Mouse (Mus musculus) monocyte, adult 5-6 weeks (primary cell): ENCODE measurements at regions not wholly inside any gene's neighbourhood (a gene's known extent, or its start where the extent isn't known, plus 50 kb on each side); places are given as distances from the start of the nearest gene placed in this dataset.
A peak's percentile ranks its signal among the peaks of the same experiment; 100 is the strongest.

Experiments
- ATAC-seq: fragments of 153-309, 156-312 bp; replicated peaks from 2 replicates; pipeline ENCODE4 v1.8.0; 2017; ENCODE audit warnings: mild to moderate bottlenecking; ENCODE audit not compliant: low TSS enrichment, insufficient number of reproducible peaks, severe bottlenecking, poor library complexity, low FRiP score

DNA sequence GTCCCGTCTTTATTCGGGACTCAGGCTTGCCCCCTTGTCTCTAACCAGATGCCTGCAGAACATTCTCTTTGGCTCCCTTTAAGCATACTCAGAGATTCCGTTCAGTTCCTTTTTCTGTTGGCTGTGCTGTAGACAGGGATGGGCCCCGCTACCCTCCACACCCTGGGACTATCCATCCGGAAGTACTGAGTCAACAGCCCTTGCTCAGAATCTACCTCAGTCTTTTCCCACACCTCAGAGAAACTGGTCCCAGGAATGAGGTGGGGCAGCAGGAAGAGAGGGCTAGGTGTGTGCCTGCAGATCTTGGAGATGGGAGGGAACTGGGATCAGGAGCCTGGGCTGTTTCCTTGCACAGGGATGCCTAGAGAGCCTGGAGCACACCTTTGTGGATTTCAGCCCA is 186.1 kb upstream of the Rreb1 start:
- no peak for ATAC-seq

DNA sequence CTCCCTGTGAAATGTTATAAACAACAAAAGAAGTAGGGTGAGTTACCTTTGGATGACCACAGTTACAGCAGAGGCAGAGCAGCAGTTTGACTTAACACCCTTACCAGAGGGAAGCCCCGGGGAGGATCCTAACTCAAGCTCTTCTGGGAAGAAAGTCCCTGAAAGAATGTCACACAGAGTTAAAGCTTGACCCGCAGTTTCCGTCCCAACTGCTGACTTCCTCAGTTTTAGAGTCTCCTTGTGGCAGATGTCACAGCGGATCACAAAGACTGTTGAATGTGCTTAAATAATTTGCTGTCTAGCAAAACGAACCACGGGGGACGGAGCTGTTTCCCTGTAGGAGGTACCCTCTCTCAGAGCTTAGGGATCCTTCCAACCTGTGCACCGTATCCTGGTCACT is 183.0 kb upstream of the Rreb1 start:
- ATAC-seq: no peak; the same call in 1 of the 2 replicates

DNA sequence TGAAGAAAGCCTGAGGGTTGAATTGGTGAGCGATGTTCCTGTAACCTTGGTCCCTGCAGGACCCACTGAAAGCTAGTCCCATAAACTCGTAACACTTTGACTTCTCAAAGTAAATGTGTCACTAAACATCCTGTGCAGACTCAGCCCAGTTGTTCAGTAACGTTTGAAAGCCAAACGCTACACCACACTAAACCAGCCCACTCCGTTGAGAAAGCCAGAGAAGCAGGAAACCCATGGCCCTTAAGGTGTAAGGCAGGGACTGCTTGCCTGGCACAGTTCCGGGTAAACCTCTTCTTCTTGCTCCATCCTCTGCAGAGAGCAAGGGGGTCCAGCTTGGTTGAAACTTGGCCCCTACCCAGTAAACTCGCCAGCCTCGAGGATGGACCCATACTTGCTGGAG is 180.6 kb upstream of the Rreb1 start:
- ATAC-seq: no peak

DNA sequence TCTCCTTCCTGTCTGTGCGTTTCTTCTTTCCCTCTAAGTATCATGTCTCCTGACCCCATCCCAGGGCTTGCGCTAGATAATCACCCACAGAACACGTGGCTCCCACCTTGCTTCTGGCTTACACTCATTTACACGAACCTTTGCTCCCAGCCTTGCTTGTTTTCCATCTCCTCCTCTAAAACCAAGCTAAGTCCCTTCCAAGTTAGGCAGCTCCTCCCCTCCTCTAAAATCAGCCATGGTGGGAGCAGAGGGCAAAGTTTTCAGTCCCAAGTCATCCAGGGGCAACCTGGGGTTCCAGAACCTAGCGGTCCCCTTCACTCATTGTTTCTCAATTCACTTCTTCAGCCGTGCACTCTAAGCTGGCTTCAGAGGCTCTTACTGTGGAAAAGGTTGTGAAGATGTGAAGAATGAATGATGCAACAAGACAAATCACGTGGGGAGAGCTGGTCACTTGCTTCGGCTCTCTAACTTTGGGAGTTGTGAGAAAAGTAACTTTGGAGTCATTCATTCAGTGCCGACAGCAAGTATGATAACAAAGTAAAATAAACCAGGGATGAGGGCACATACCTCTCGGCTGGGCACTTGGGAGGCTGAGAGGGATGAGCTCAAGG is 179.9 kb upstream of the Rreb1 start:
- no peak for ATAC-seq

DNA sequence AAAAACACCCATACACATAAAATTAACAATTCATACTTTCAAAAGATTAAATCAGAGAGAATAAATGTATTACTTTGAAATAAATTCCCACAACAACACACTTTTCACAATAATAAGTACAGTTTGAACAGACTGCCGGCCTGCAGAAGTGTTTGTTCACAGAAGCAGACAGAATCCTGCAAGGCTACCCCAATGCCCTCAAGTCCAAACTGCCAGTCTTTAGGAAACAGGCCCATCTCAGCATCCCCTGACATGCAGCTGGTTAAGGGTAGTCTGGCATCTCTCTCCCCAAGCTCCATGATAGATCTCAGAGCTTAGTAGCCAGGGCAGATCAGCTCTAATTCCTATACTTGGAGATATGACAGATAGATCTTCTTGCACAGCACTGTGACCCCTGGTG is 178.5 kb upstream of the Rreb1 start:
- no peak for ATAC-seq

DNA sequence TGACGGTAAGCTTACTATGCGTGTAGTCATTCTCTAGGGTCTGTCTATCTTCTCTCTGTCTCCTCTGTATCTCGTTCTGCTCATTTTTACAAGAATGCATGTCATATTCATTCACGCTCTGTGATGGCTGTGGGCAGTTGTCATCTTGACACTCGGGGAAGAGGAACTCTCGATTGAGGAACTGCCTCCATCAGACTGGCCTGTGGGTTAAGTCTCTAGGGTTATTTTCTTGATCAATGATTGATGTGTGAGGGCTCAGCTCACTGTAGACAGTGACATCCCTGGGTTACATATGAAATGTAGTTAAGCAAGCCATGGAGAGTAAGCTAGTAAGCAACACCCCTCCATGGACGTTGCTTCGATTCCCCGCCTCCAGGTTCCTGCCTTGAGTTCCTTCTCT is 178.0 kb upstream of the Rreb1 start:
- peak; percentile 85 for ATAC-seq

DNA sequence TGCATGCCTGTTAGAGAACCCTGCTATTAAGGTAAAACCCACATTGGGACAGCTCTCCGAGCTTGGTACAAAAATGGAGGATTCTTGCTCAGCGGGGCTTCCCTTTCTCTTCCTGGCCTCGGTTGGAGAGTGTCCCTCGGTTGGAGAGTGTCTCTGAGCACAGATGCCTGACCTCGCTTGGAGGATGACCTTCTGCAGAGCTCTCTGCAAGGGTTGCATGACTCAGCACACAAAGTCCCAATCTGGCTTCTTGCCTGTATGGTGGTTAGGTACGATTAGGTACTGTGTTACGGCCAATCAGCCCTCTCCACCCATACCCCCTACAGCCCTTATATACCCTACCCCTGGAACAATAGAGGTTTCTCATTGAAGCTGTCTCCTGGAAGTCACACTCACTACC is 177.1 kb upstream of the Rreb1 start:
- ATAC-seq: no peak

DNA sequence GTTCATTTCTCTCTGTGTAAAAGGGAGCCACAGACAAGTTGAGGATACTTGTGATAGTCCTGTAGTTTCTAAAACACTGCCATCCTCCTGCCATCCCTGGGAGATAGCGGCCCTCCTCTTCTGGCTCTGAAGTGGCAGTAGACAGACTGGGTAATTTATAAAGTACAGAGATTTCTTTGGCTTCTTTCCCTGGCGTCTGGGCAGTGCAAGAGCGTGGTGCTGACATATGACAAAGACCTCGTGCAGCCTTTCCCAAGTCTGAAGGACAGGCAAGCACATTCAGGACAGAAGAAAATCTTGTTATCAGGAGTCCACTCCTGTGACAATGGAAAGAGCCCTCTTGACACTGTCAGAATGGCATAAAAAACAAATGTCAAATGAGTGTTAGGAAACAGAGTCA is 175.9 kb upstream of the Rreb1 start:
- ATAC-seq: no peak

DNA sequence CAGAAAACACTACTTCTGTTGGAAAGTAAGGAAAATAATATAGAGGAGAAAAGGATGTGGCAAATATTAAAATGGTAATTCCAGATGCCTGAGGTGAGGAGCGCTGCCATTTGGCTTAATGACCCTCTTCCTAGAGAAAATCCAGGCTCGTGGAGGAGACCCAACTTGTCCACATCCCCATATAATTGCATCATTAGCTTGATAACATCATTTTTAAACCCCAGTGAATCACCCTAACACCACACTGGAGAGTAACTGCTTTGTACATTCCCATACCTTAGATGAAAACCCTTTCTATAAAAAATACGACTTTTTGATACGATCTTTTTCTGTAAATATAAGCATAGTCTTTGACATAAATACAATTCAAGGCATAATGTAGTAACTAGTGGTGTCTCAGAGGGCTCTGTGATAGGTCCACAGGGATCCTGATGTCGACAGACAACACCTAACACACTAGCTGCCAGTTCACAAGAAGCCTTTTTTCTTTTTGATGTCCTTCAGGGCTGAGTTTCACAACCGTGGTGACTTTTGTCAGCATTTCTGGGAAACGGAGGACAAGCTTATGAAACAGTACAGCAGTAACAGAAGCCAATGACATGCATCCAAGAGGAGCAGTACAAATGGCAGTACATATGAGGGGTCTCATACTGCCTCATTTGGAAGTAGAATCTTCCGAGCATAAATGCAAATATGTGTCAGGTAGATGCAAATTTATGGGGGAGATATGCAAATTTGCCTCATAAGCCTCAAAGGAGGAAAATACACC is 174.8 kb upstream of the Rreb1 start:
- no peak for ATAC-seq

DNA sequence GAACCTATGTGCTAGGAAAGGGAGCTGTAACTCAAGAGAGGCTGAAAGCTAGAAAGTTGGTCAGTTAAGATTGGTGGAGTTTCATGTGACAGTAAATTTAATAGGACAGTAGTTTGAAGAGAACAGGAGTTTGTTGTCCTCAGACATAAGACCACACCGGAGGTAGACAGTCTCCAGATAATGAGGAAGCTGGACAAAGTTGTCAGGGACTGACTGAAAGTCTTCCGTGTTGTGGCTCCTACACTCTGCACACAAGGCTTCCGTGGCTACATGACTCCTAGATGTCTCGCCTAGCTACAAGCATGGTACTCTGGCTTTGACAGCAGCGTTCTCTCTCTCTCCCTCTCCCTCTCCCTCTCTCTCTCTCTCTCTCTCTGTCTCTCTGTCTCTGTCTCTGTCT is 171.9 kb upstream of the Rreb1 start:
- ATAC-seq: 0 out of 2 replicates have a peak, but pooled peaks have one; percentile 40

DNA sequence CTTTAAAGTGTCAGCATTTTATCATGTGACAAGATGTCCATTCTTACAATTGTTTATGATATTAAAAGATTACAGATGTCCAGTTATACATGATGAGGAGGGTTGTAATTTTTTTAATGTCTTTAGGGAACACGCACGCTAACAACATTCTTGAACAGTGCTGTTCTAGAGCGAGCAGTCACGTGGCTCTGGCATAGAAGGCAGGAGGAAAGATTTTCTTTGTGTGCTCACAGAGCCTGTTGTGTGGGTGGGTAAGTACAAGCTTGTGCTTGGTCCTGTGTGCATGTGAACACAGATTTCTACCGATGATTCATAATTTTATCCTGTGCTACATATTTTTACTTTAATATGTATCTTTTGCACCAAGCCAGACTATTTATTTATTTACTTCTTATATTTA is 169.1 kb upstream of the Rreb1 start:
- no peak for ATAC-seq

DNA sequence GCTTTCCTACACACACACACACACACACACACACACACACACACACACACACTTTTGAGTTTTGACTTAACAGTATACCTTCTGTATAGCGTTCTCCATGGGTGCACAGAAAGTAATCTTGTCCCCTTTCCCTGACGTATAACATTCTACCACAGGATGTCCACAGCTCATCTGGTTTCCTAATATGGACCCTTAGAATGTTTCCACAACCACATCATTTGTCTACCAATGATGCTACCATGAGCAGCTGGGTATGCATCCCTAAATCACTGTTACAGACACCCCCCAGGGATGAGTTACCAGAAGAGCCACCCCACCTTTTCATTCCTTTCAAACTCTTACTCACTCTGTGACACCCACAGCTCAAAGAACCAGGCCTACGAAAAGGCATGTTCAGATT is 166.8 kb upstream of the Rreb1 start:
- no peak for ATAC-seq

DNA sequence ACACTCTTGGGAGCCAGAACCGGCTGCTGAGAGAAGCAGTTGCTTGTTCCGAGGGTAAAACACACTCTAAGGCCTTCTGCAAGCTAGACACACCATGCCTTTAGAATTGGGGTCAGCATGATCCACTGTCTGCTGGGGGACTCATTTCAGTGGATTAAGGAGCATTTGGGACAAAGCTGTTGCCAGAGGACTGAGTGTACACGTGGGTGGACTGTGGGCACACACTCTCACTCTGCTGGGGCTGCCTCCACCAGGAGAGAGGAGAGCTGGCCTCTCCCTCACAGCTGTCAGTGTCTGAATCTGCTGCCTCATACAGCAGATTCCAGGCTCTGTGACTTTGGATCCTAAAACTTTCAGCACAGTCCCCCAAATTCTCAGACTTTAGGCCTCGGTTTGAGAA is 161.2 kb upstream of the Rreb1 start:
- no peak for ATAC-seq

DNA sequence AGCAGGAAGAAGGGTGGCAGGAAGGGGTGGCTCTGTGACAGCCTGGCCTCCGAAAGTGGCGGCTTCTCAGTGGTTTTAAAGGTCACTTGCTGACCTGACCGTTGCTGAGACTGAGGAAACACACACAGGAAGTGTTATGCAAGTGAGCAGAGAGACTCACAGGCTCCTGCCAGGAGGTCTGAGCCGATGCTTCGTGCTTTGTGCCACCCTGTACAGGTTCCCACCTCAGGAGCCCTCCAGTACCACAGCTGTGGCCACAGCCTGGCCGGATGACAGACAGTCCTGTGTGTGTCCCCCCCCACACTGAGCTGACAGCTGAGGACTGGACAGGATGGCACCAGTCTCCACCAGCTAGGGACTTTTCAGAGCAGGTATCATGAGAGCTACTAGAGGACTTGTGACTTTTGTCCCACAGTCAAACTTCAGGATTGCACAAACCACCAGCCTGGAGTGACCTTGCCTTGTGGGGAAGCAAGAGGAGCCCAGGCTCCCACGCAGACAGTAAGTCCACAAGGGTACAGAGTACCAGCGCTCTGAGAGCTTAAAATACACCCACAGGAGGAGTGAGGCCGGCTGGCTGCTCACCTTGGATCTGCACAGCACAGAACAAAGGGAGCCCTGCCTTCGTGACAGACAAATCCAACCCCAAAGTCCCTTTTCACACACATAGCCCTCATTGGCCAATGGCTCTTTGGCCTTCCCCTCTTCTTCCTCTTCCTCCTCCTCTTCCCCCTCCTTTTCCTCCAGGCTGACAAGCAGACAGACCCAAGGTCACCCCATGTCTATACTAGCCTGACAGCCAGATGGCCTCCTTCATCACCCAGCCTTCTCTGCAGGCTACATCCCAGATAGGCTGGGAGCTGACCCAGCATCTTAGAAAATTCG is 158.1 kb upstream of the Rreb1 start:
- ATAC-seq: peak; percentile 95

DNA sequence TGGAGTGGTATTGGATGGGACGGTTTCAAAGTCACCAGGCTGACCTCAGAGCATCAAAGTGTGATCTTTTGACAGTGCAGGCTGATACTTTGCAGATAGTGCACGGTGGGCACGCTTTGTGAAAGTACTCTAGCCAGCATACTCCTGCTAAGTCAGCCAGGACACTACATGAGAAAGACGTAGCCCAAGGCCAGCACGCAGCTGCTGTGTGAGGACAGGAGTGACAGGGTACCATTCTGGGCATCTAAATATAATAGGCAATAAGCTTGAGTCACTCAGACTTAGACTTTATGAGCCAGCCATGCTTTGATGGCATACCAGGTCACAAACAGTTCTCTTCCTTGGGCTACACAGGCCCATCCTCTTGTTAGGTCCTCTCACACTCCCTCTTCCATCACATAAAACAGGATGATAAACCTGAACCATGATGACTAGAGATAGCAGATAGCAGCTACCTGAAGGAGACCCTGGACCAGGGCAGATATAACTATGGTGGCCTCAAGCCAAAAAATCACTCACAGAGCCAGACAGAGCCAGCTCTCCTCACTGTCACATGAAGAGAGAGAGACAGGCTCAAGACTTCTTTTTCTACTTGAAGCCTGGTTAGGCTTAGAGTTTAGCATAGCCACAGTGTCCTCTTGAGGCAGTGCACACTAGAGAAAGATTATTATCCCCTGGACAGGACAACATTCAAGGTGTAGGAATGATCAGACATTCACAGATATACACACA is 156.7 kb upstream of the Rreb1 start:
- no peak for ATAC-seq

DNA sequence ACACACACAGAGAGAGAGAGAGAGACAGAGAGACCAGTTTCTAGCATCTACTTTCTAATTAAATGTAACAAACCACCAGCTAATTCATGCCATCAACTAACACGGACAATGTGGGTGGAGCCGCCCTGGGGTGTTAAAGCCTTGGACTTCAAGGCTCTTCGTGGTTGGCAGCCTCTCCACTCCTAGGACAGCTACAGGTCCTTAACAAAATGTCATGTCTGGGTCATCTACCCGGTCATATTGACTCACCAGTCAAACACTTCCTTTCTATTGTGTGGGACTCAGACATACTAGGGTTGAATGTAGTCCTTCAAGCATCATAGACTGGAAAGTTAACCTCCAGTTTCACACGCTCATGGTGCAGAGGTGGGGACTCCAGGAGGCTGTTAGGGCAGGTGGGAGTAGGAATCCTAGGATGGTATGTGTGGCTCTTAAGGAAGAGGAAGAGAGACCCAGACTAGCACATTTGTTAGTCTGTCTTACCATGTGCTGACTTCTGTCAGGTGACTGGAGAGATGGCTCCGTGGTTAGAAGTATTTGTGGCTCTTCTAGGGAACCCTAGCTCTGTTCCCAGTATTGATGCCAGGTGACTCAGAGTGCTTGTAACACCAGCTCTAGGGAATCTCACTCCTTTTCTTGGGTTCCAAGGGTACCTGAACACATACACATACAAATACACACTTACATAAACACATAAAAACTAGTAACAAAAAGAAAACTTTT is 155.7 kb upstream of the Rreb1 start:
- ATAC-seq: 0 out of 2 replicates have a peak, but pooled peaks have one; percentile 28

DNA sequence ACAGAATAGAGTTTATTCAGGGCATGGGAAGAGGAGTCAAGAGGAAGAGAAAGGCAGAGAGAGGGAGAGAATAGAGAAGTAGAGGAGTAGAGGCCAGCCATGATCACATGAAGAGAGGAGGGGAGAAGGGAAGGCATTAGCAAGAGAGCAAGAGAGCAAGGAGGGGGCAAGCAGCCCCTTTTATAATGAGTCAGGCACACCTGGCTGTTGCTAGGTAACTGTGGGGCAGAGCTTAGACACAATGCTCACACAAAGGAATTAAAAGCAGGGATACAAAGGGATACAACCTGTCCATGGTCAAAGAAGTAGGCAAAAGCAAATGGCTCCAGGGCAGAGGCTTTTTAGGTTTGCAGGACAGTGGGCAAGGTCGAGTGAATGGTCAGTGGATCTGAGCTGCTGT is 153.5 kb upstream of the Rreb1 start:
- no peak for ATAC-seq

DNA sequence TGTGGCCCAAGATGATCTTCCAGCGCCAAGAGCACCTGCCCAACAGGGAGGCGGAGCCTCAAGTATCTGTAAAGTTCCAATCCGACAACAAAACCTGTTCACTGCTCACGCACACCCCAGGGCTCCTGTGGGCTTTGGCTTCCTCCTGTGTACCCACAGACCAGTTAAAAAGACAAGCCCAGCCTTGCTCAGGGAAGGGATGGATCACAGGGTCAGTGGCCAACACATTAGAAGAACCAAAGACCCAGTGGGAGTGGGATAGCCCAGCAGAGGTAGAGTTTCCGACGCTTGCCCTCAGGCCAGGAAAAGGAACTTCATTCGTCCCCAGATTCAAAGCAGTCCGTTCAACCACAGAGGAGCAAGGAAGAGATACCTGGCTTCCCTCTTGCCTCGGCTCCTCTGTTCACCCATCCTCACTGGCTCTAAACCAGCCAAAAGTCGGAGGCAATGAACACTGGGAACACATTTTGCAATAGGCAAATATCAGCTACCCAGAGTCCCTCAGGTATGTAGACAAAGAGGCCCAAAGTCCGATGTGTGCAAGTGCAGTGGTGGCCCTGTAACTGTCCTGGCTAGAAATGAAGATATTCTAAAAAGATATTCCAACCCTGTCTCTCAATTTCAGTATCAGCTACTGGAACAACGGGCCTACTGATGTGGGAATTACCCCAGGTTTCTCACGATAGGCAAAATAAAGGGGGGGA is 152.5 kb upstream of the Rreb1 start:
- no peak for ATAC-seq
